Mouse (Mus musculus) left cerebral cortex, postnatal 10 days (tissue): Measurements from ENCODE around the gene Pitpnm3. TPM values are rescaled to one million over a fixed set of nuclear protein-coding genes. Genes with fewer than 3 reads are reported as not detected.

Experiments used
- DNase-seq, 2 experiments: peaks; one replicate each; pipeline ENCODE4 v3.0.0; 2021 to 2022; ENCODE audit warnings: low spot score in 2 of 2, mixed read lengths in 1 of 2; ENCODE audit errors: extremely low spot score in 1 of 2
- intact Hi-C: fragments of 180-260 bp; cut with DNase I; formaldehyde crosslinking; loops from one replicate; pipeline ENCODE4 v1.15.1; 2025
- total RNA-seq, 2 experiments: library from RNA; stranded (reverse); gene quantifications; 2 replicates each; pipeline ENCODE4 v1.2.3; 2021

Pitpnm3 gene
- total RNA-seq, 2 experiments from 2014 or later: 44.4 to 46.3 TPM

DNA sequence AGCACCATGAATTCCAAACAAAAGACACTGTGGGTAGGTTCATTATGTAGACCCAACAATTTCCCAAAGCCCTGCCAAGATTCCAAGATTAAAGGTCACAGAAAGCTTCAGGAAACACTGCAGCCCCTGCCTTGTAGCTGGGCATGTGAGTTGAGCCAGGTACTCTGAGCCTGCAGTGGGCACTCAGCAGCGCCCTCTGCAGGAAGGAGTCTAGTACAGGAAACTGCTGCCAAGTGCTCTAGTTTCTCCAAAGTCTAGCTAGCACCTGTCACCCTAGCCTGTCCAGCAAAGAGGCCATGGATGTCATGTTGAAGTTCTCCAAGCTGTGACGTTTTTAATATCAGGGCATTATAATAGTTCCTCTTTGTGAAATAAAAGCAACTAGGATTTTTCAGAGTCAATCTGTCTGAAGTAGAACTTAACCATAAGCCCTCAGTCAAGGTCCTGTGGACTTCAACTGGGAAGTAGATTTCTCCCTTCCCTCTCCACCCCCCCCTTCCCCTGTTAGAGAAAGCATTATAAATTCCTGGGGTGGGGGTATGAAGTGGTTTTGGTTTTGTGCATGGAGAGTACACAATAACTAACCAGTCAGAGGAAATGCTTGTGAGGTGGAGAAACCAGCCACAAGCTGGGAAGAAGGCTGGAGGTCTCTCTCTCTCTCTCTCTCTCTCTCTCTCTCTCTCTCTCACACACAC lies 9.8 kb upstream of the Pitpnm3 start:
- no peak for DNase-seq
- intact Hi-C loops: no loop called here

DNA sequence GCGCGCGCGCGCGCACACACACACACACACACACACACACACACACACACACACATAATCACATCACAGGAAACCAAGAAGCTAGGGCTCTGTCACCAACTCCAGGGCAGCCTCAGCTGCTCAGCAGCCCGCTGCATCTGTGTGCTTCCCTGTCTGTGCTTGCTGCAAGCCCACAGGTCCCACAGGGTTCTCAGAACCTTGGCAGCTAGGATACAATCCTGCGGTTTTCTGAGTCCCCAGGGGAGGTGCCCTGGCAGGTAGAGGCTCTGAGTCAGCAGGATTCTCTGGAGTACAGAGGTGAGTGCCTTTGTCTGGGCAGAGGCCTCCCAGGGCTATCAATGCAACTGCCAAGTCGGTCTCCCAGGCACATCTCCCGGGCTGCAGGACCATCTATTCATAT lies 7.3 kb upstream of the Pitpnm3 start:
- no peak for DNase-seq
- intact Hi-C loops: no loop called here

DNA sequence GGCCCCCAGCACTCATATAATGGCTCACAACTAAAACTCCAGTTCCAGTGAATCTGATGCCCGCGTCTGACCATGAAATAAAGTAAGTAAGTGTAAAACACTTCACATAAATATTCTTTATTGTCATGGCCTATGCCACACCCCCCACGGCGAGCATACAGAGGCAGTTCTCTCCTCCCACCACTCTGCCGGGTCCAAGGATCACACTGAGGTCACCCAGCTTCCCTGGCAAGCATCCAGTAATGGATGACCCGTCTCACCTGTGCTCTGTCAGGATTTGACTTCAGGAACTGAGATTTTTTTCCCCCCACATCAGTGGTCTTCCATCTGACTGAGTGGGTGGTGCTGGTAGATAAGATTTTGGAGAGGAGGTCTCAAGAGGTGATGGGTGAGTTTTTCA lies 4.6 kb upstream of the Pitpnm3 start:
- intact Hi-C loops: no loop called here

DNA sequence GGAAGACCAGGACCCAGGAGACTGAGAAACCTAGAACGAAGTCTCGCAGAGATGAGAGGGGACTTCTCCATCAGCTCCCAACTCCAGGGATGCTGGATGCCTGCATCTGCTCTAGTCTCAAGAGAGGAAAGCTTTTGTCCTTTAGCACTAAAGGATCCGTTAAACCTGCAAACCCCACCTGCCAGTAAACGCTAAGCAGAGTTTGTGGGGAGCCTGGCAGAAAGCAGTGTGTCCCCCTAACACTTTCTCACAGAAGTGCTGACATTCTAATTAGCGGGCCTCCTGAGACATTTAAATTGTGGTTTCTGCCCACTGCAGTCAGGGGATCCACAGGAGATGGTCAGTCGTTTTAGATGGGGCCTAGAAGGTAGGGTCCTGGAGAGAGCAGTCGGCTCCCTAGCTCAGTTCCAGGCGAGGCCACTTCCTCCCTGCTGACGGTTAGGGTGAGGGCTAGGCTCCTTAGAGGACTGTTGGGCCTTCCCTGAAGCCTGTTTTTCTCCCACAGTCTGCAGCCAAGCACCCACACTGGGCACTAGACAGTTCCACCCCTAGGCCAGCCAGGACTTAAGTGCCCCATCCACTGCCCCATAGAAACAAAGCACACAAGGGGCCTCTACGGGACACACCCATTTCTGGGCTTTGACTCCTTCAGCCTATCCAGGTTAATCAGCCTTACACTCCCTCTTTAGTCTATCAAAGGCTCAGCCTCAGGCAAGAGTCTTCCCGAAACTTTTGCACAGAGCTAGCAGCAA lies 829 bp upstream of the Pitpnm3 start:
- DNase-seq: no peak
- intact Hi-C loops: loop anchor here (5.0 kb wide), 1 partner anchor 84 kb away; no protein-coding TSS in a partner anchor

More for the DNA sequence above, 4.6 kb upstream of the Pitpnm3 start:
- no peak for DNase-seq

DNA sequence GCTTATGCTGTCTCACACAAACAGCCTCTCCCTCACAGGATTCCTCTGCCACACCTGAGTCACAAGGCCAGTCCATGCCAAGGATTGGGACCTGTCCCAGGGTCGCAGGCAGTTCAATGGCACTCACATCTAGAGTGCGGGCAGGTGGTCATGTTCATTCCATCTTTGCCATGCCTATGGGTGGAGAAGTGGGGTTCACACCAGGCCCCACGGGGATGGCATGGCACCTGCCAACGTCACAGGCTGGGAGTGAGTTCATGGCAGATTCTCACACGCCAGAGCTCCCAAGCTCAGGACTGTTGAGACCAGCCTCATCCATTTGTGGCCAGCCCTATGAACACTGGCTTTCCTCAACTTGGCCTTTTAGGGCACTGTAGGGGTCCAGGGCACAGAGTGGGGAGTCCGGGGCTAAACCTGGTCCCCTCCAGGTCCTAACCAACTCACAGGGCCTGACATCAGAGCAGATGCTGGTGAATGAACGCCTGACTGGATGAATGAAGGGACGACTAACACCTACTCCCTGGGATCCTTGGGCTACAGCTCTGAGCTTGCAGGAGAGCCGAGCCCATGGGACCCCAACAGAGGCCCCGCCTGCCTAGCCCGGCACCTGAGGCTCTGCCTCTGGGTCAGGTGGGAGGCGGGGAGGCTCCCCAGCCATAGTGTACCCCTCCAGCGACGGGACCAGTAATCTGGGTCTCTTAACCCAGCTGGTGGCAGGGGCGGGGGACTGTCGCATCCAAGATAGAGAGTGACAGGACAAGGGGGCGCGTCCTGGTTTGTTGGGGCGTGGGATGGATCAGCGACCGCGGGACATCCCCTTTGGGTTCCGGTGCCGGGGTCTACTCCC lies 819 bp downstream of the Pitpnm3 start:
- peak in 1 of 2 experiments; percentile 58 for DNase-seq
- intact Hi-C loops: loop anchor here (5.0 kb wide), 1 partner anchor 82 kb away; no protein-coding TSS in a partner anchor

DNA sequence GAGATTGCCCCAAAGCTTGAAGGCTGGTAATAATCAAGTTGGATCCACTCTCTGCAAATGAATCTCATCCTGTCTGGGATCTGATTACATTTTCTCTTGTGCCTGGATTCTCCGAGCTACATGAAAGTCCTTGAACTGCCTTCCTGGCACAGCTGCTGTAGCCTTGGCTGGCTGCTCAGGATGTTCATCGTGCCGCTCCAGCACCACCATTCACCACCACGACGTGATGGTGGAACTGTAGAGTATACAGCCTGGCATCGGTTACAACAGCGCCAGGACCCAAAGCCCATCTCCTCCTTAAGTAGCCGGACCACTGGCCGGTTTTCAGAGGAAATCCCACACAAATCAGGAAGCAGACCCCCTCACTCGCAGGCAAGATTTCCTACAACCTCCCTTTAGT lies 2.5 kb downstream of the Pitpnm3 start:
- intact Hi-C loops: no loop called here
- DNase-seq: no peak

DNA sequence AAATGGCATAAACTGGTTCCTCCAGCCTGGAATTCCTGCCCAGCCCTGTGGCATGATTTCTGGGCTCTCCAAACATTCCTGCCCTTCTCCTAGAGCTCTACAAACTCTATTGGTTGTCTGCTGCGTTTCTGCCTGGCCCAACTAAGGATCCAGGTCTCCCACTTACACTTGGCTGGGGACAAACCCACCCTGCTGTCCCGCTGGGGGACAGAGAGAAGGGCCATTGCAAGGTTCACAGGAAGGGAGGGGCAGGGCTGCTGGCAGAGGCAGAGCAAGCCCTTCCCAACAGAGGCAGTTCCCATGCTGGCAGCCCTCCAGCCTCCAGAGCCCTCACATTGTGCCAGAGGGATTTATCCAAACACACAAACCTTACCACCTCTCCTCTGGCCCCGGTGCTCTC lies 3.3 kb downstream of the Pitpnm3 start:
- intact Hi-C loops: no loop called here
- peak in 1 of 2 experiments; percentile 69 for DNase-seq

DNA sequence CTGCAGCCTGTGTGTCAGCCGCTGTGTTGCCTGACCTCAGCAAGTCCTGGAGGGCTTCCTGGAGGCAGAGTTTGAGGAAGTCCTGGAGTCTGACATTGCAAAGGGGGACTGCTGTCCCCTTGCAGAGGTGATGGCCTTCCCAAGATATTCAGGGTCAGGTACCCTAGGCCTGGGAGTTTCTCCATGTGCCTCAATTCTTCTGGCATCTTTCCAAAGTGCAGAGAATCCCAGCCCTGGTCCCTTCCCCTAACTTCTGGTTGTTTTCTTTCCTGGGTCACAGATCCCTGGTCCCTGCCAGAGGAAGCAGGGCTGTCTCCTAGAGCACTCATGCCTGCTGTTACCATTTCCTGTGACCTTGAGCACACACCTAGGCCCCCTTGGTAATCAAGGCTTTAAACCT lies 3.9 kb downstream of the Pitpnm3 start:
- intact Hi-C loops: no loop called here
- no peak for DNase-seq

DNA sequence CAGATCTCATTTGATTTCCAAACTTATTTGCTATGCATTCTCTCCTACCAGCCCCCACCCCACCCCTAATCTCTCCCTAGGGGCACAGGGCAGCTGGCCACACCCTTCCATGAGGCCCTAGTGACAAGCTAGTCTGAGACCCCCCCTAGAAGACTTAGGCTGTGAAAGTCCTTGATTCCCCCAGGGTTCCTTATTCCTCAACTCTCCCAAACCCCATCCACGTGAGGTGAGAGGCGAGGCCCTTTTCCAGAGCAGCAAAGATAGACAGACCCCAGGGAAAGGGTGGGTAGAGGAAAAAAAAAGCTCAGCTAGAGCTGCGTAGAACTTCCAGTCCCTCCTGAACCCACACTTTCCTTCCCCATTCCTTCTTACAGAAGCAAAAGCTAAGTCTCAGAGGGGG lies 4.7 kb downstream of the Pitpnm3 start:
- DNase-seq: no peak
- intact Hi-C loops: no loop called here

DNA sequence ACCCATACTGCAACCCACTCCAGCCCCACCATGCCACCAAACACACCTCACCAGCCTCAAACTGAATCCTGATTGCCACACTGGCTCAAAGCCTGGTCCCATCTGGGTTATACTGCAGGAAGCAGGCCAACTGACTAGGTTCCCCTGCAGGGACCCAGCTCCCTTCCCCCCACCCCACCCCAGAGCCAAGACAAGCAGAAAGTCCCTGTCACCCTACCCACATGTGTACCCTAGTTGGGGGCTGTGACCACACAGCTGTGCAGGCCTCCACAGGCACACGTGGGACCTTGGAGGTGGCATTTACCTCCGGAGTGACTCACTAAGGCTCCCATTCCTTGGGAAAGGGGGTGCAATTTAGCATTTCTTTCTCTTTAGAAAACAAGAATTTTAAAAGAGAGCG lies 5.1 kb downstream of the Pitpnm3 start:
- DNase-seq: no peak
- intact Hi-C loops: no loop called here

DNA sequence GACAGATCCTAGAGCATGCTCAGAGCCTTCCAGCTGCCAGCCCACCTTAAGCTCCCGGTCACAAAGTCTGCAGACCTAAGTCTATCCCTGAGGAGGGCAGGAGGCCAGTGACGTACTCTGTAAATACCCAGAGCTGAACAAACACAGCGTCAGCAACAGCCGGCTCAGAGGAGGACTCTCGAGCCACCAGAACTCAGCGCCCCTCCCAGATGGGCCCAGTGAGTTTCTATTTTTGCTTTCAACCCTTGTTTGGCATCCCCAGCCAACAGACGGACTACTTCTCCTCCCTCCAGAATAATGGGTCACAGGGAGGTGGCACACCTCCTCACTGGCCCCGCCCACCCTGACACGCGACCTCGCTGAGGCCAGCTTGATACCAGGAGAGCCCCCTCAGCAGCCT lies 5.6 kb downstream of the Pitpnm3 start:
- intact Hi-C loops: no loop called here
- peak in 1 of 2 experiments; percentile 48 for DNase-seq

DNA sequence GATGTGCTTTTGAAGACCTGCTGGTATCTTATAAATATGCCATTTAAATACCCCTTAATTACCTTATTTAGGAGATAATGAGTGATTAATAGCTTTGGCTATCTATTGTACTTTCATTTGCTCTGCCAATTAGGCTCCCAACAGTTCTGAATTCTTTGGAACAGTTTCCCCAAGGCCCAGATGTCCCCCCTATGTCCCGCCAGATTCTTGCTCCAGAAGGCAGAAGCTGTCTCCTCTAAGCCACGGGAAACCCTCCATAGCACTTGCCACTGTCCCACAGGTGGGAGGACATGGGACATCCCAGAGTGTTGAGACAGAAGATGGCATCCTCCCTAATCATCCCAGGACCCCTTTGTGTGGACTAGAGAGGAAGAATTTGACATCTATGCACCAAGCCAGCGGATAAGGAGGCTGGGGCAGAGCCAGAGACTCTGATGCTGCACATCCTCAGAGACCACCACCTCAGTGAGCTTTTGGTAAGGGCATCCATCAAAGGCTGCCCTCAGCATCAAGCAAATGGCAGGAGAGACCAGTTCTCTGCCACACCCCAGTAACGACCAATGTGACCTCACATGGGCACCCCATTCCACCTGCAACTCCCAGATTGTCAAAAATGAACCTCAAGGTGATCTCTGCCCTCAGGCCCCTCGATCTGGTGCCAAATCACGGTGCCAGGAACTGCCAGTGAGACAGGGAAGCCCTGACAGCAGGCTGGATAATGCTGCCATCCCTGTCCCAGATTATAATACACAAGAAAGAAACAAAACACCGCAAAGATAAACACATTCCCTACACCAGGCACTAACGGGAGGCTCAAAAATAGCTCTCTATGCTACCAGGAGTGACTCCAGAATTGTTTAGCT lies 6.3 kb downstream of the Pitpnm3 start:
- no peak for DNase-seq

DNA sequence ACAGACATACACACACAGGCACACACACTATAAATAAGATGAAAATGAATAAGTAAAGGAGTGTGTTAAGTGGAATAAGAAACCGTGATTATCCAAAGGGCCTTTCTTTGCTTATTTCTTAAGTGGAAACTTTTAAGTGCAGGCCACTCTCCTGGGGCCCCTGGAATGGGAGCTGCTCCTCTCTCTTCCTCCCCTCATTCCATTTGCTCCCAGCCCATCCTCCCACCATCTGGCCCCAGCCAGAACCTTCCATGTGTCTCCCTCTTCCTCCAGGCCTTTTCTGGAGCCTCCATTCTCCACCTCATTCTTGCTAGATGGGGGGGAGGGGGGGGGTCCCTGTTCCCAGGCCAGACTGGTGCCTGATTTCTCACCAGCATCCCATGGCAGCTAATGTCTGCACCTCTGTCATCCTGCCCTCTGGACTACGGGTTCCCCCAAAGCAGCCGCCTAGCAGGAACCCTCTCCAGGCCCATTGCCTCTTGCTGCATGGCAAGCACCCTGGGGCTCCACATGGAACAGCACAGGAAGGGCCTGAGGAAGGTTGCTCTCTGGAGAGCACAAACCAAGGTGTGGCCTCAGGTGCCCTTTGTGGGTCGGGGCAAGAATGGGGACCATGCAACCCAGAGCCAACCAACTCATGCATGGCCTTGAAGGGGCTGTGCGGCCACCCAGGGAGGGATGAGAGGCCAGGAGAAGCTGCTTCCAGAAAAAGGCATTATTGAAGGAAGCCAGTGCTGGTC lies 8.0 kb downstream of the Pitpnm3 start:
- DNase-seq: no peak
- intact Hi-C loops: no loop called here

More for the DNA sequence above, 6.3 kb downstream of the Pitpnm3 start:
- intact Hi-C loops: no loop called here

DNA sequence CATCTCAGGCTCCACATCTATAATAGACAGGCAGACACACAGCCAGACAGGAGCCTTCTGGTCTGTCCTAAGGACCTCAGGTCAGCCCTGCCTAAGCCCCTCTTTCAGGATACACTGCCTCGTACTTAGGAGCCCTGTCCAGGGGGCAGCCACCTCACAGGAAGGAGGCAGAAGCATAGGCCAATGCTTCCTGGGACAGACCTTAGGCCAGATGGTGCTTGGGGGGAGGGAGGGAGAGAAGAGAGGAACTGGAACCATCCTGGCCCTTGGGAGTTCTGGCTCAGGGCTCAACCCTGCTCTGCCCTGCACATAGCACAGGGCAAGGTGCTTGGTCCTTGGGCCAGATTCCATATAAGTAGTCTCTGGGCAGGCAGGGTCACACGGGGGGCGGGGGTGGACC lies 9.8 kb downstream of the Pitpnm3 start:
- intact Hi-C loops: no loop called here
- DNase-seq: no peak

DNA sequence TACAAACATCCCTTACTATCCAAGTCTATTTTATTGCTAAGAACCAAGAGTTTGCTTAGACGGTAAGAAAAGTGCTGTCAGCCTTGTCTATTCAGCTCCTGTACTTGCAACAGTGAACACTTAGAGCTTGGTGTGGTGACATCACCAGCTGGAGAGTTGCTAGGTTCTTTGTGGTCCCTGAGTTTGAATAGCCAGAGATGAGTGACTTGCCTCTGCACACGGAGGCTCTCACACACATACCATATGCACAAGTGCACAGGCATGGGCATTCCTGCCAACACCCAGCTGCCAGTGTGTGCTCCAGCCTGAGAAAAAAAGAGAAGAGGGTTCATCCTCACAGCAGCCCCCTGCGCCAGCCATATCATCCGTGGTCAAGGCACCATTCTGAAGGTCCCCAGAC lies 12.0 kb downstream of the Pitpnm3 start:
- intact Hi-C loops: no loop called here
- DNase-seq: no peak

DNA sequence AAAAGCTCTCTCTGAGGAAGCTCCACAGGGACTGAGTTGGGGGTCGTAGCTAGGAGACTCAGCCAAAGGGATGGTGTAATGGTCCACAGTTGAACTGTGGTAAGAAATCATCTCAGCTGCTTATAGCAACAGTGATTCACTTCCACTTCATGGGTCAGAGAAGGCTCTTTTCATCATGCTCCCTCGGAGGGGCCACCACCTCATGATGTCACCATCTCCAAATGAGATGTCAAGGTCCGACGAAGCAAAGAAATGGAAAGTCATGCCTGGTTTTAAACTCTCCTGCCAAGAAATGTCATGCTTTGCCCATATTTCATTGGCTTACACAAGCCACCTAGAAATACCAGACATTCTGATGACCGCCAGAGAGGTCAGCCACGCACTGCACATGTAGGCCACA lies 15.2 kb downstream of the Pitpnm3 start:
- DNase-seq: no peak
- intact Hi-C loops: no loop called here

DNA sequence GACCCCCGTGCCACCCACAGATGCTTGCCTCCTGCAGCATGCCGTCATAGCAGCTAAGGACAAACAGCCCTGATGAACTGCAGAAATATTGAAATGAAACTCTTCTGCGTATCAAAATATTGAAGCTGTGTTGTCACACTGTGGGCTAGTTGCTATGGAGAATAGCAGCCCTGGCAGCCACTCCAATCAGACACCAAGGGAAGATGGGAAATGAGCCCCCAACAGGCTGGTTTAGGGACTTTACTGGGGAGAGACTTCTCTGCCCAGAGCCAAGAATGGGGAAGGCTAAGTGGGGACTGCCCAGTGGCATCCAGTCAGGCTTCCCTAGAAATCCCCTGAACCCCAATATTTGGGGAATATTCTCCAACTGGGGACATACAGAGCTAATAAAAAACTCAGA lies 16.9 kb downstream of the Pitpnm3 start:
- DNase-seq: no peak
- intact Hi-C loops: no loop called here

DNA sequence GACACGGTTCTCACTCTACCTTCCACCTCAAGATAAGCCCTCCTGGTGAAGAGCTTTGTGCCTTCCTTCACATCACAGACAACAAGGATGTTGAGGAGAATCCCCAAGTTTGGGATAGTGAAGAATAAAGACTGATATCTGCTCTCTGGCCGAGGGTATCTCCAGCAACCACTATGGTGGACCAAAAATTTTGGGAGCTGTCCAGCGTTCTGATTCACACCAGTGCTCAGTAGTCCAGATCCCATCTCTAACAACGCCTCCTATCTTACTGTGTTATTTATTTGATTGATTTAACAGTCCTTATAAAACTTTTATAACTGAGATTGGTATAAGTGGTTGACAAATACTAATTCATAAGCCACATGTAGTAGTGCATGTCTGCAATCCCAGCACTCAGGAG lies 22.3 kb downstream of the Pitpnm3 start:
- no peak for DNase-seq
- intact Hi-C loops: no loop called here
